Mouse (Mus musculus) brain, embryonic 14.5 days (tissue): ENCODE measurements around the gene Pafah1b3.

ENCODE experiments used
- CTCF ChIP-seq: fragments of 200-500 bp; IDR thresholded peaks from 2 replicates; pipeline ENCODE4 v1.5.1; 2012; ENCODE audit warnings: inconsistent platforms, mild to moderate bottlenecking, moderate library complexity, borderline replicate concordance; ENCODE audit not compliant: insufficient read depth, insufficient read length; ENCODE audit errors: extremely low read depth
- POLR2A ChIP-seq: fragments of 200-500 bp; IDR thresholded peaks from 2 replicates; pipeline ENCODE4 v1.6.1; 2012; ENCODE audit warnings: mild to moderate bottlenecking, inconsistent platforms, borderline replicate concordance; ENCODE audit not compliant: poor library complexity, insufficient read depth, insufficient read length, severe bottlenecking; ENCODE audit errors: extremely low read depth

- TF ChIP-seq CTCF: no peak
- no peak for TF ChIP-seq POLR2A
Observed at GRCm38 (mm10) chr7:25341000-25341784, 43.4 kb upstream of the Pafah1b3 start.
